Mouse (Mus musculus) embryonic facial prominence, embryonic 13.5 days (tissue): ENCODE measurements around the gene Tiam2. TPM values are rescaled to one million over a fixed set of nuclear protein-coding genes. Genes with fewer than 3 reads are reported as not detected.

Experiments
- ATAC-seq: fragments of 200-750 bp; cut with Nextera tagmentation; 2 replicates; pipeline ENCODE4 v1.8.0; 2017; ENCODE audit warnings: low read depth; ENCODE audit not compliant: insufficient number of reproducible peaks, insufficient read depth, low FRiP score, low TSS enrichment
- H3K27ac ChIP-seq: fragments of 300-500 bp; sonication (generic); 2 replicates; pipeline ENCODE4 v1.5.1; 2015; ENCODE audit warnings: moderate library complexity, mild to moderate bottlenecking, inconsistent platforms
- H3K27me3 ChIP-seq: fragments of 300-500 bp; sonication (generic); 2 replicates; pipeline ENCODE4 v1.6.1; 2015; ENCODE audit warnings: mild to moderate bottlenecking, inconsistent platforms
- H3K36me3 ChIP-seq: fragments of 300-500 bp; sonication (generic); 2 replicates; pipeline ENCODE4 v1.6.1; 2015; ENCODE audit warnings: mild to moderate bottlenecking, inconsistent platforms
- H3K4me1 ChIP-seq: fragments of 300-500 bp; sonication (generic); 2 replicates; pipeline ENCODE4 v1.6.1; 2015; ENCODE audit warnings: inconsistent platforms
- H3K4me2 ChIP-seq: fragments of 300-500 bp; sonication (generic); 2 replicates; pipeline ENCODE4 v1.6.1; 2015; ENCODE audit warnings: moderate library complexity, mild to moderate bottlenecking, inconsistent platforms
- H3K4me3 ChIP-seq: fragments of 300-500 bp; sonication (generic); 2 replicates; pipeline ENCODE4 v1.5.1; 2015; ENCODE audit warnings: mild to moderate bottlenecking, inconsistent platforms
- H3K9ac ChIP-seq: fragments of 300-500 bp; sonication (generic); 2 replicates; pipeline ENCODE4 v1.6.1; 2015; ENCODE audit warnings: mild to moderate bottlenecking, inconsistent platforms
- H3K9me3 ChIP-seq: fragments of 300-500 bp; sonication (generic); 2 replicates; pipeline ENCODE4 v1.6.1; 2016; ENCODE audit warnings: inconsistent platforms
- WGBS: fragments of 180-500 bp; shearing (Covaris S2); methylation state at CpG from one replicate; pipeline ENCODE4 v1.1.7; 2015; ENCODE audit warnings: mixed read lengths; 5-methylcytosine and 5-hydroxymethylcytosine counted together
- polyA plus RNA-seq: library from polyadenylated mRNA; unstranded; fragments of >200 nt; fragmentation: Nextera tagmentation; extraction: Ambion mirVana; gene quantifications from 2 replicates; pipeline ENCODE4 v1.2.1, GENCODE M21; 2015

Tiam2 gene
- polyA plus RNA-seq, 1 experiment from 2014 or later: 25.2 TPM

DNA sequence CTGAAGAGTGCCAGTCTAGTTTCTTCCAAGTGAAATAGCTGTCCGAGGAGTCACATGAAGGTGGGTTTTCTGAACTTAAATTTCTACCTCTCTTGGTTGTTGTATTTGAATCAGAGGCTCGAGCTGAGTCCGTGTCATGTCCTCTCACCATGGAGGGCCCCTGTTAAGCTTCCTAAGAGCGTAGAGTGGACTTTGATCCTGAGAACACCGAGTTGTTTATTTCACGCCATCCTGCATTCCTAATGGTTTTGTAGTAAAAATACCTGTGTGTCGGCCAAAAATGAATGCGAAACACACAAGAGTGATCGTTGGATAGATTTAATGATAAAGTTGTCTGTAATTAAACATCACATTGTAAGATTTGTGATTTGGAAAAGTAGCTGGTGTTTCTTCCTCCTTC lies 128.5 kb downstream of the Tiam2 start:
- Histone ChIP-seq H3K9ac (no peak overlapping the region), H3K4me1 (no peaks in the 10 kb centered on the region), H3K9me3 (no peaks in the 10 kb centered on the region), H3K4me2 (no peak overlapping the region), H3K27ac (no peak overlapping the region), H3K36me3 (peaks cover 49% of the 10 kb centered on the region), H3K27me3 (no peaks in the 10 kb centered on the region), H3K4me3 (no peak overlapping the region)
- no peak for ATAC-seq
- WGBS: 87% methylated on average over 9 of the region's 9 CpGs

GRCm38 (mm10) chr17:3457914-3458681 lies 131.7 kb downstream of the Tiam2 start:
- peaks cover 41% of the 10 kb centered on the region for H3K36me3 ChIP-seq
- 63% methylated on average over 2 of the region's 2 CpGs for WGBS

DNA sequence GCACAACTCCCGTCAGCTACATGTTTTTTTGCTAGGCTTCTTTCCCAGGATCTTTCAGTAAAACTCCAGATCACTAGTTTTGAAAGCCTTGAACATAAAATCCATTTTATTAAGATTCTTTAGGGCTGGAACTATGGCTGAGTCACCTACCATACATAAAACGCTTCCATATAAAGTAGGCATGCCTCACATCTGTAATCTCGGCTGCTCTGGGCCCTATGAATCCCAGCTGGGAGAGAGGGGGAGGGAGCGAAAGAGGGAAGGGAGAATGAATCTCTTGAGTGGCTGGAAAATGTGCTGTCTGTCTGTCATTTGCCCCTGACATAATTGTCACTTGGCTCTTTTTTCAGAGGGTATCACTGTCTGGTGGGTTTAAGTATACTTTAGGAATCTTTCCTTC lies 139.5 kb downstream of the Tiam2 start:
- peaks cover 14% of the 10 kb centered on the region for H3K36me3 ChIP-seq
- H3K4me2 ChIP-seq: no peak overlapping the region
- no peak overlapping the region for H3K9ac ChIP-seq
- no peaks in the 10 kb centered on the region for H3K9me3 ChIP-seq
- no peak overlapping the region for H3K4me3 ChIP-seq
- no peaks in the 10 kb centered on the region for H3K27me3 ChIP-seq
- no peak for ATAC-seq
- 62% methylated on average over 4 of the region's 4 CpGs for WGBS
- H3K27ac ChIP-seq: no peak overlapping the region
- H3K4me1 ChIP-seq: peaks cover 20% of the 10 kb centered on the region

More at GRCm38 (mm10) chr17:3457914-3458681, 131.7 kb downstream of the Tiam2 start:
- no peak overlapping the region for H3K9ac ChIP-seq
- peaks cover 4% of the 10 kb centered on the region for H3K4me1 ChIP-seq
- no peaks in the 10 kb centered on the region for H3K27me3 ChIP-seq
- H3K27ac ChIP-seq: peak overlapping the region; percentile 33; the same call in 1 of the 2 replicates
- ATAC-seq: peak; percentile 59
- H3K4me3 ChIP-seq: no peak overlapping the region
- no peak overlapping the region for H3K4me2 ChIP-seq
- no peaks in the 10 kb centered on the region for H3K9me3 ChIP-seq

DNA sequence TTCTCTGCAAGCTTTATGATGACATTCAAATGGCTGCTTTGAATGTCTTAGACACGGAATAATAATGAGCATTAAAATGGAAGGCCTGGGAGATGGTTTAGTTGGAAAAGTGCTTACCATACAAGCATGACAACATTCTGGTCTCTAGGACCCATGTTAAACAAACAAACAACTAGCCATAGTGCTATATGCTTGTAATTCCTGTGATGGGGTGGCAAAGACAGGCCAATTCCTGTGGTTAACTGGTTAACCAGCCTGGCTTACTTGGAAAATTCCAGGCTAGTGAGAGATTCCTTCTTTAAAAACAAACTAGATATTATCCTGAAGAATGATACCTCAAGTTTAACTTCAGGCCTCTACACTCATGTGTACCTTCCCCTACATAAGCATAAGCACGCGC lies 140.3 kb downstream of the Tiam2 start:
- no peak for ATAC-seq
- Histone ChIP-seq H3K4me3 (no peak overlapping the region), H3K4me2 (no peak overlapping the region), H3K27me3 (no peaks in the 10 kb centered on the region), H3K9ac (no peak overlapping the region), H3K27ac (0 out of 2 replicates have a peak overlapping the region, but pooled peaks have one; percentile 28), H3K36me3 (peaks cover 19% of the 10 kb centered on the region), H3K4me1 (peaks cover 20% of the 10 kb centered on the region), H3K9me3 (no peaks in the 10 kb centered on the region)
- 90% methylated on average over 3 of the region's 3 CpGs for WGBS

DNA sequence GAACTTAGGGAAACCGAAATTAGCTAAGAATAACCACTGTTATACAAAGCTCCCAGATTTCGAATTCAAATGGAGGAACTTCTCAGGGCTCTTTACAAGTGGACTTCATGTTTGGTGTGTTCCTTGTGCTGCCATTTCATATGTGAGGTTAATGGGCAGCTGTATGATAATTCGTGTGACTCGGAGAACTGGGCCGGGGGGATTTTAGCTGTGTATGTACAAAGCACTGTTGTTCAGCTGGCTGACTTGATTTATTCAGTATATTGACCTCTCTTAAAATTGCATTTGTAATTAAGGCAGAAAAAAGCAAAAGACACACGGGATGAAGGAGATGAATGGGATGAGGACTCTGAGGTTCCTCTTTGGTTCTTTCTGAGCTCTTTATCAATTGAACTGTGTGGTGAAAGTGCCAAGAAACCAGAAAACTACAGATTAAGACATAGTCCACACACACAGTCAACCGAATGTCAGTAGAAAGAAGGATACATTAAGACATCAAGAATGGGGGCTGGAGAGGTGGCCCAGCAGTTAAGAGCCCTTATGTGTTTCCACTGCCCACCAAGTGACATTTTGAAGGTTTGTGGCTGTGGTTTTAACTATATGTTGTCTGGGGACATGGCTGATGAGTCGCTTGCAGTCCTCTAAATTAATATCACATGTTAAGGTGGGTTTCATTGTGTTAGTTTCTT lies 141.4 kb downstream of the Tiam2 start:
- no peak for ATAC-seq
- Histone ChIP-seq H3K4me1 (peaks cover 19% of the 10 kb centered on the region), H3K27me3 (no peaks in the 10 kb centered on the region), H3K4me2 (no peak overlapping the region), H3K4me3 (no peak overlapping the region), H3K9me3 (no peaks in the 10 kb centered on the region), H3K27ac (no peak overlapping the region), H3K36me3 (peaks cover 22% of the 10 kb centered on the region), H3K9ac (no peak overlapping the region)
- 80% methylated on average over 8 of the region's 8 CpGs for WGBS

GRCm38 (mm10) chr17:3472018-3472417 lies 145.6 kb downstream of the Tiam2 start:
- Histone ChIP-seq H3K9me3 (no peaks in the 10 kb centered on the region), H3K9ac (no peak overlapping the region)
- WGBS: 86% methylated on average over 6 of the region's 6 CpGs

GRCm38 (mm10) chr17:3476546-3476945 lies 150.2 kb downstream of the Tiam2 start:
- no peak overlapping the region for H3K9ac ChIP-seq
- no peaks in the 10 kb centered on the region for H3K9me3 ChIP-seq
- 79% methylated on average over 2 of the region's 2 CpGs for WGBS
- peaks cover 55% of the 10 kb centered on the region for H3K36me3 ChIP-seq
- H3K4me3 ChIP-seq: no peak overlapping the region
- no peaks in the 10 kb centered on the region for H3K27me3 ChIP-seq
- no peak for ATAC-seq
- H3K4me2 ChIP-seq: no peak overlapping the region
- no peaks in the 10 kb centered on the region for H3K4me1 ChIP-seq
- no peak overlapping the region for H3K27ac ChIP-seq

More at GRCm38 (mm10) chr17:3472018-3472417, 145.6 kb downstream of the Tiam2 start:
- Histone ChIP-seq H3K4me1 (no peaks in the 10 kb centered on the region), H3K27ac (no peak overlapping the region), H3K27me3 (no peaks in the 10 kb centered on the region), H3K4me2 (no peak overlapping the region), H3K4me3 (no peak overlapping the region), H3K36me3 (peaks cover 28% of the 10 kb centered on the region)
- no peak for ATAC-seq

DNA sequence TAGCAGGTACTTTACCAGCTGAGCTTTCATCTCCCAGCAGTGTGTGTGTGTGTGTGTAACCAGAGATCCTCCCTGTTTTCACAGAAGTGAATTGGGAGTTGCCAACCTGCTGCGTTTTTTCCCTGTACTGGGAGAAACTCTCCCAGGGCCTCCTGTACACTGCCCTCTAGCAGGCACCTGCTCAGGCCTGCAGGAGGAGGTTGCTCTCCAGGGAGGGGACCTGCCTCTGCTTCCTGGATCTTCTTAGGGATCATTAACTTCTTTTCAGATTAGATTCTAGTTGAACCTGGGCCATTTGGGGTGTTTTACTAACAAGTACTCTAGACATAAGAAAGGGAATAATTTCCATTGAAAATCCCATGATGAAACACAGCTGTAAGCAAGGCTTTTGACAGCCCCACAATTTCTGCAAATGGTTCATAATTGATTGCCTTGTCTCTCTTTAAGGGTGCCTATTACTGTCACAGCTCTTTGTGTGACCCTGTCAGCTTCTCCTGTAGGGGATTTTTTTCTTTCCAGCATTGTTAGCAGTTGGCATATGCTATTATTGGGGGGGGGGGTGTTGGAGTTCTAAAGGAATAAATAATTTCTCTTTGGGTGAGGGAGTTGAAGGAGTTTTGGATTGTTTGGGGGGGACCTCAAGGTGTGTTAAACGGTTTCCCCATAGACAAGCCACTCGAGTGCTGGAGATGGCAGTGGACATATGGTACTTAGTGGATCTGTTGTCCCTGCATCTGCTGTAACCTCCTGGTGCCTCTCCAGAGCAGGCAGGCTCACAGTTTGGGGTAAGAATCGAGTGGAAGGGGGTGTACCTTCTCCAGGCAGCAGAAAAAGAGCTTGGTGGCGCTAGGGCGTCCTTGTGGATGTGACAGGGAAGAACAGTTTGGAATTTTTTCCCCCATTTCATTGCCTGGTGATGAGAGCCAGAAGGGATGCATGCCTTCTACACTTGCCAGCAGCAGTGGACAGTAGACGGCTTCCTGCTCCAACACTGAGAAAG lies 155.5 kb downstream of the Tiam2 start:
- Histone ChIP-seq H3K27ac (no peak overlapping the region), H3K27me3 (no peaks in the 10 kb centered on the region), H3K4me2 (no peak overlapping the region), H3K36me3 (peaks cover 62% of the 10 kb centered on the region), H3K9me3 (no peaks in the 10 kb centered on the region), H3K9ac (no peak overlapping the region), H3K4me1 (no peaks in the 10 kb centered on the region; the same call in 1 of the 2 replicates), H3K4me3 (no peak overlapping the region)
- no peak for ATAC-seq
- 62% methylated on average over 7 of the region's 7 CpGs for WGBS

DNA sequence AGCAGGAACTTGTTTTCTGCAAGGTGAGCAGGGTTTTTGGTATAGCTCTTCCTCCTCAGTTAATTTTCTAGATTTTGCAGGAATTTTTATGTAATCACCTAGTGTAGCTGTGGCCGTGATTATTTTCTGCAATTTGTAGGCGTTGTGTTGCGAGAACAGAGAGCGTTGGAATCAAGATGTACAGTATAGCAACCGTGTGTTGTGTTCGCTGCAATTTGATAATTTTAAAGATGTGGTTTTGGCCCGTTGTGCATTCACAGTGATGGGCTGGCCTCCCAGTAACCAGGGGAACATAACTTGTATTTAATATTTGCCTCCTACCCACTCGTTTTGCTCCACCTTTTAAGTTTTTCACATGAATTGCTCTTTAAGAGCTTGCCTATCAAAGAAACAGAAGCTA lies 156.7 kb downstream of the Tiam2 start:
- no peaks in the 10 kb centered on the region; the same call in 1 of the 2 replicates for H3K4me1 ChIP-seq
- H3K9ac ChIP-seq: no peak overlapping the region
- no peak overlapping the region for H3K27ac ChIP-seq
- no peak for ATAC-seq
- WGBS: 76% methylated on average over 8 of the region's 8 CpGs
- H3K4me3 ChIP-seq: no peak overlapping the region
- H3K9me3 ChIP-seq: no peaks in the 10 kb centered on the region
- H3K4me2 ChIP-seq: no peak overlapping the region
- peaks cover 62% of the 10 kb centered on the region for H3K36me3 ChIP-seq
- no peaks in the 10 kb centered on the region for H3K27me3 ChIP-seq

DNA sequence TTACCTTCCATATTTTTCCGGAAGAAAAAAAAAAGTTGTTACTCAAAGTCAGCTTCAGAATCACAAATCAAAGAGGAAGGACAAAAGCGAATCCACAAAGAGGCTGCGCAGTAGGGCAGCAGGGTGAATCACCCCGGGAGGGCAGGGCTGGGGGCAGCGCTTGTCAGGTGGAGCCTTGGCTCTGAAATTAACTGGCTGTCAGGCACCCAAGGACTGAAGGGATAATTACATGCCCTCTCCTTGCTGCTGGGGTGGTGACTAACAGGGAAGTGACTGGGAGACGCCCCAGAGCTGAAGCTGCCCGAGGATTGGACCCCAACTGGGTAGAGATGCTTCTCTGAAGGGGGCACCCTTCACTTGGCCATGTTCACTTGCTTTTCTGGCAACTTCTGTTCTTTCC lies 159.5 kb downstream of the Tiam2 start:
- Histone ChIP-seq H3K27me3 (no peaks in the 10 kb centered on the region), H3K27ac (no peak overlapping the region), H3K9ac (no peak overlapping the region), H3K36me3 (peaks cover 49% of the 10 kb centered on the region), H3K4me1 (no peaks in the 10 kb centered on the region; the same call in 1 of the 2 replicates), H3K4me2 (no peak overlapping the region), H3K9me3 (no peaks in the 10 kb centered on the region), H3K4me3 (no peak overlapping the region)
- no peak for ATAC-seq
- WGBS: 72% methylated on average over 7 of the region's 7 CpGs

DNA sequence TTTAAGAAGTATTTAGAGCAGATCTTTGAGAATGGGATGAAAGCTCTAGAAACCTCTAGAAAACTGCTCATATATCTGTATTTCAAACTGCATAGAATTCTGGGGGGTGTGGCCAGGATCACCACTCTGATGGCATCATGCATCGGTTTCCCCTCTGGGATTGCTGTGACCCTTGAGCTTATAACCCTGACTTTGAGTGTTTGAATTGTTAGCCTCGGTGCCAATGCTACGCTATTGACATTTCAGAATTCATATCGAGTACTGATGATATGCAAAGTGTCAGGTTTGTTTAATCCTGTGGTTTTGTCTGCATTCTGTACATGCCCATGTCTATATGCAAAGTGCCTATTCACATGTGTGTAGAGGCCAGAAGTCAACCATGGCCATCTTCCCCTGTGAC lies 160.8 kb downstream of the Tiam2 start:
- Histone ChIP-seq H3K36me3 (peaks cover 47% of the 10 kb centered on the region), H3K9ac (no peak overlapping the region), H3K9me3 (no peaks in the 10 kb centered on the region), H3K4me3 (no peak overlapping the region), H3K27ac (no peak overlapping the region), H3K4me1 (no peaks in the 10 kb centered on the region; the same call in 1 of the 2 replicates), H3K27me3 (no peaks in the 10 kb centered on the region), H3K4me2 (no peak overlapping the region)
- no peak for ATAC-seq
- 90% methylated on average over 4 of the region's 4 CpGs for WGBS
